Mouse (Mus musculus) c-Kit-positive CD71-positive TER-119-positive erythroid progenitor cells, embryonic 14.5 days (primary cell): ENCODE measurements around the gene Zdhhc16.
A peak's percentile ranks its signal among the peaks of the same experiment; 100 is the strongest.

Source experiments
- DNase-seq: peaks from one replicate; pipeline ENCODE4 v3.0.0-alpha.2; 2013; ENCODE audit warnings: low spot score

Gene Zdhhc16

GRCm38 (mm10) chr19:41933179-41934086, at the start of gene Zdhhc16, which contains the start of gene Exosc1:
Gene Zdhhc16, plus strand, starts transcription at chr19:41933480.
Gene Exosc1, minus strand, starts transcription at chr19:41933423.
- DNase-seq: peak; percentile 98

- DNase-seq: no peak
Measured at GRCm38 (mm10) chr19:41883882-41884281, 49.4 kb upstream of the Zdhhc16 start.

DNA sequence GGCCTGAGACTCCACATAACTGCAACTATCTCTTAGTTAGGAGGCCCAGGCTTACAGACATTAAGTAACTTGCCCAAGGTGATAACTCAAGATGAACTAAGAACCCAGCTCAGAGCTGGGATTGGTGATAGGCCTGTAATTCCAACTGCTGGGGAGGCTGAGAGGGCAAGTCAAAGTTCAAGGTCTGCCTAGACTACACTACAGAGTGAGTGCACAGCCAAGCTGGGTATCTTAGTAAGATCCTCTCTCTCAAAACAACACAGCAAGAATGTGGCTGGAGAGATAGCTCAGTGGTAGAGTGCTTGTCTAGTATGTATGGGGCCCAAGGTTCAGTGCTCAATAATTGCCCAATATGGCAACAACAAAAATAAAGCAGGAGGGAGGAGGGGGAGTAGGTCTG, 45.1 kb upstream of the Zdhhc16 start:
- peak; percentile 81 for DNase-seq

- DNase-seq: peak; percentile 74
Measured at GRCm38 (mm10) chr19:41894959-41895358, 38.3 kb upstream of the Zdhhc16 start.

DNA sequence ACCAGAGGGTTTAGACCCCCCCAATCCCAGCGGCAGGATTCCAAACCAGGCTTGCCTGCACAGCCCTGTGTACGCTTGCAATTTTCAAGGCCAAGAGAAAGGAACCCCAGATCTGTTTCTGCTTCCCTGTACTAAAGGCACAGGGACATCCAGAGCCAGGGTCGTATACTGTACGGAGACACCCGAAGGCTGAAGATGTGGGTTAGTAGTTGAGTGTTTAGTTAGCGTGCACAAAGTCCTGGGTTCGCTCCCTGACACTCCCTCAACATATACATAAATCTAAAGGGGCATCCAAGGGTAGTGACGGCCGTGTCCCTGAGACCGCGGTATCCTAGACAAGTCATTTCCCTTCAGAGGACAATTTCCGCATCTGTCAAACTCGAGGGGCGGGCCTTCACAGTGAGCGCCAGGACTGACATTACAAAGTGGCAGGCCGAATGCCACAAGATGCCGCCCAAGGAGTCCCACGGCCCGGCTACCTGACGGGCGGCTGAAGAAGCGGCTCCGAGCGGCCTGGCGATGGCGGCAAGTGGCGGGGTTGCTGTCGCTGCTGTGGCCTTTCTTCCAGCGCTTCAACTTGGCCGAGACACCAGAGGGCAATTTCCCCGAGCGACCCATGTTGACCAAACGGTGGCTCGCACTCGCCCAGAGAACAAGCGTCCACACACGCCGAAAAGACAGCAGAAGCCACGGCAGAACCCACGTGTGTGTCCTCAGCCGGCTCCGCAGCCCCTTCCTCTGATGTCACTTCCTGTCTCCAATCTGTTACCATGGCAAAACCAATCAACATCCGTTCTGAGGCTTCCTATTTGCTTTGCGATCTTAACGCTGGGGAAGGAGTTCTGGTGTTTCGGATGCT, 37.6 kb upstream of the Zdhhc16 start, which contains the start of gene Rrp12:
Rrp12 (minus strand) TSS at position 714 of the 859 bp plus-strand sequence.
- peak; percentile 90 for DNase-seq

DNA sequence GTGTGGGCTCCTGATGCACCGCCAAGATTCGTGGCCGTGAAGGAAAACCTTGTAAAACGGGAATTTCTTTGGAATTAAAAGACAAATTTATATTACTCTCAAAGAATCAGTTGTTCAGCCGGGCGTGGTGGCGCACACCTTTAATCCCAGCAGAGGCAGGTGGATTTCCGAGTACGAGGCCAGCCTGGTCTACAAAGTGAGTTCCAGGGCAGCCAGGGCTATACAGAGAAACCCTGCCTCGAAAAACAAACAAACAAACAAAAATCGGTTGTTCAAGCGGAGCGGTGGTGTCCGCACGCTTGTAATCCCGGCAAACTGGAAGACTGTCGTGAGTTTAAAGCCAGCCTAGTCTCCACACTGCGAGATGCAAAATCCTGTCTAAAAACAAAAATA, 37.0 kb upstream of the Zdhhc16 start:
- no peak for DNase-seq

GRCm38 (mm10) chr19:41898860-41899259, 34.4 kb upstream of the Zdhhc16 start:
- peak; percentile 63 for DNase-seq

GRCm38 (mm10) chr19:41900495-41901090, 32.7 kb upstream of the Zdhhc16 start:
- DNase-seq: no peak

- no peak for DNase-seq
Measured at GRCm38 (mm10) chr19:41901696-41902095, 31.6 kb upstream of the Zdhhc16 start.

- DNase-seq: no peak
Measured at GRCm38 (mm10) chr19:41902848-41903593, 30.3 kb upstream of the Zdhhc16 start.

DNA sequence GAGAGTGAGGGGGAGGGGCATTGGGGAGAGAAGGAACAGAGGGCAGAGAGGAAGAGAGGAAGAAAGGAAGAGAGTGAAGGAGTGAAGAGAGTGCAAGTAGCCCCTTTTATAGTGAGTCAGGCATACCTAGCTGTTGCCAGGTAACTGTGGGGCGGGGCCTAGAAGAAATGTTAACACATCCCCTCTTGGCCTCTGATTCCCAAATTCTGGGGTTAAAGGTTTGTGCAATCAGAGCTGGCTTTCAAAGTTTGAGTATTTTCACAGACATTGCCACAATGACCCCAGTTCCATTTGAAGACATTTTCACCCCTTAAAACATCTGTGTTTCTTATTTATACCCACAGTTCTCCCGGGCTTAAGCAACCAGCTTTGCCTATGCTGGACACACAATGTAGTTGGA, 28.0 kb upstream of the Zdhhc16 start:
- no peak for DNase-seq

DNA sequence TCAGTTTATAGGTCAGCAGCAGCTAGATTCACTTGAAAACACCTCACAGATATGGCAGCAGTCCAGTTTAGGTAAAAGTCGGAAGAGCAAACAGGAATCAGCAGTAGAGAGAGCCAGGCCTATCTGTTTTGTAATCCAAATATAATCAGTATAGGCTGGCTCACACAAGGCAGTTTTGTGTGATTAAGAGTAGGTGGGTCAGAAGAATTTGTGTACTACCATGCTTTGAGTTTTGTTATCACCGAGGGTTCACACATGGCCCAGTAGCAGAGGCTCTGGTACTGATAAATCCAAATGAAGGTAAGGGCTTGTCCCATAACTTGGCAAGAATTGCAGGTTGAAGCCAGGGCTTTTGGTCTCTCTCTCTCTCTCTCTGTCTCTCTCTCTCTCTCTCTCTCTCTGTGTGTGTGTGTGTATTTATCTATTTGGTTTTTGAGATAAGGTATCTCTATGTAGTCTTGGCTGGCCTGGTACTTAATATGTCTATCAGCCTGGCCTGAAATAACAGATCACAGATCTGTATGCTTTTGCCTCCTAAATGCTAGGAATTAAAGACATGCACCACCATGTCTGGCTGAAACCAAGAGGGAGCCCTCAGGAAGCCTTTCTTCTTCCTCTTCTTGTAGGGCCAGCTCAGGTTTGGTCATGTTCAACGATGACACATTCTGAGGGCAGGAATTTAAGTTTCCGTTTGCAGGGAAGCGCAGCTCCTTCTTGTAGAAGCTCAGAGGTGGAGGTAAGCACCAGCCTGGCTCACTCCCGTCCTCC, 26.8 kb upstream of the Zdhhc16 start:
- DNase-seq: no peak

DNA sequence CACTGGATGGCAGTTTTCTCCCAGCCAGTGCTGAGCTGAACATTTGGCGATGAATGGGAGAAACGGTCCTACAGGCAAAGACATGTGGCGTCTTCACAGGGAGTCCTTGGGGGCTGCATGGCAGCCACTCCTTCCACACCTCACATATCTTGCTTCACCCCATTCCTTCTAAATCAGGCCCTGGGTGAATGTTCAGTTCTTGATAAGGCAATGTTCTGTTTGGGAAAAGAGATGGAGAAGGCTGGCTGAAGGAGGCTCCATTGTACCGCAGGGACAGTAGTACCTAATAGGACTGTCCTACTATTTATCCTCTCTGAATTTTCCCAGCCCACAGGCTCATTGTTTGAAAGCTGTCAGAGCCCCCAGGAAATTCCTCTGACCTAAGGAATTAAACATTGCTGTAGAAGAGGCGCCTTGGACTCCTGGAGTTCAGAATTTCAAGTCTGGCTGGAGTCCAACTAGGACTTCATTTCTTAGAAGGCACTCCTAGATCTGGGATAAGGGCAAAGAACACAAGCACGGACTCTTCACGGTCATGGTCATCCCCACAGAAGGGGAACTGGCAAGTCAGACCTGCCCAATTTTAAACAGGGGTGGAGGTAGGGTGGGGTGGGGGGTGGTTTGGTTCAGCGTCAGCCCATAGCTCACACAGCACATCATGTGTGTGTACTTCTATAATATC, 26.1 kb upstream of the Zdhhc16 start:
- no peak for DNase-seq

- no peak for DNase-seq
Measured at GRCm38 (mm10) chr19:41908736-41909135, 24.5 kb upstream of the Zdhhc16 start.

DNA sequence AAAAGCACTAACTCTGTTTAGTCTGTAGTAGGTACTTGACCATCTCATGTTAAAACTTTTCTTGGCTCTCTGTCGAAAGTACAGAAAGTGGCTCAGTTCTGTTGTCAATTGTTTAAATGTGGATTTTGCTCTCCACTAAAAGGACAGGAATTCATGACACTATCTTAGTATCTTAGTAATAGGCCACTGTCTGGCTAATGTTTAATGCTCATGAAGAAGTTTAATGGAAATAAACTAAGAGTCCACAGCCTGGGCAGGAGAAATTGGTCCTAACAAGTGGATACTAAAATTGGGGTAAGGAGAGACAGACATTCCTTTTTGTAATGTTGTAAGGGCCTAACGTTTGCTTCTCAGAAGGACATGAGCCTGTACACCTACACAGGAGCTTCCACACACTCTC, 22.9 kb upstream of the Zdhhc16 start:
- DNase-seq: no peak

GRCm38 (mm10) chr19:41911178-41912073, 21.9 kb upstream of the Zdhhc16 start, which contains the start of gene Pgam1:
Gene Pgam1, plus strand, starts transcription at chr19:41911923.
- peak; percentile 99 for DNase-seq

DNA sequence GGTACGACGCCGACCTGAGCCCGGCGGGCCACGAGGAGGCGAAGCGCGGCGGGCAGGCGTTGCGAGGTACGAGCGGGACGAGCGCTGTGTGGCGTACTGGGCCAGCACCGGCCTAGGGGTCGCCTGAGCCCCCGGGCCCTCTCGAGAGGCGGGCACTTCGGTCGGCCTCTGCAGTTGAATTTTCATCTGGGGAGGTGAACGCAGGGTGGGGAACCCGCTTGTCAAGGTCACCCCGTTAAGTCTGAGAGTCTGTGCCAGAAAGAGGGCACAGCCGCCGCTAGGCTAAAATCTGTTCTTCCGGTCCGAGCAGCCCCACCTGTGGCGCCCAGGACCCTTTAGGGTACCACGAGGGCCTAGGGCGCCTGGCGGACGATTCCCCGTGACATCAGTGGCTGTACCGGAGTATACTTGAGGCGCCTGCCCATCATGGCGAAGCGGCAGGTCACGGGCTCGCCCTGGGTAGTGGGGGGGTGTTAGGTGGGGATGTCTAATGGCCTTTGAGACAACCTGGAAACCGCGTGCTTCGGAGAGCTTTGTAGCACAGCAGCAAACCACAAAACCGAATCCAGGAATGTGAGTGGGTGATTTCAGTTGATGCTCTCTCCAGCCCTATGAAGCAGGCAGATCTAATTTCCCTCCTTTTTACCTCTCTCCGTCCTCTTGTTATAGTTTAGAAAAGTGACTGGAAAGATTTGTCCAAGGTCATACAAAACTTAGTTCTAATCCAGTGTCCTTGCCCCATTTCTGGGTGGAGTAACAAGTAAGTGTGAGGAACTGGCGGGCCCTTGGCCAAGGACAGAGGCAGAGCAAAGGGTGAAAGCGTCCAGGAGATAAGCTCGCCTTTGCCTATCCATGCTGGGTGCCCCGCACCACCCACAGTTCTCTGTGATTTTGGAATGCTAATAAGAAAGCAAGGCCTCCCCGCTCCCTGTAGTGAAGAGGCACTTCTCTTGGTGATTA, 20.9 kb upstream of the Zdhhc16 start:
- DNase-seq: no peak
